ENCODE assay signal across 8 mouse cellular contexts in the genomic region with DNA sequence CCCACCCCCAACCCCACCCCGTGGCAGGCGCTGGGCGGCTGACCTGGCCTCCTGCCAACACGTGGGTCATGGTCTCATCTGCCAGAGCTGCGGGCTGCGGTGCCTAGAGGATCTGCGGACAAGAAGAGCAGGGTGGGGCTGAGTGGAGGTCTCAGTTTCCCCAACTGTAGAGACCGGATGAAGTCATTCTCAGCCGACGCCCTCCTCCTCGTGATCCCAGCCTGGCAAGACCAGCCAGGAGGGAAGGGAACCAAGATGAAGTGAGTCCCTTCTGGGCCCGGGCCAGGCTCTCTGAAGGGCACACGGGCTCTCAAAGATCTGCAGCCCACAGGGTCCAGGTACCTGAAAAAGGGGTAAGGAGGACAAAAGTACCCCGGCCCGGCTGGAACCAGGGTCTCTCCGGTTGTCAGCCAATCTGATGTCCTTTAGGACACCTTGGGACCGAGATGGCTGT. TPM values are rescaled to one million over a fixed set of nuclear protein-coding genes. Genes with fewer than 3 reads are reported as not detected.
DNase-seq lines count a peak whose midpoint lies in the region; ATAC-seq lines count a peak whose summit lies in the region.

No protein-coding gene starts in this region.

- H3K4me2 ChIP-seq in kidney, embryonic 15.5 days: peak overlapping the region; percentile 55

- intact Hi-C loops in heart, postnatal 14 days (cut with DNase I): no loop called here

- H3K9me3 ChIP-seq in kidney, embryonic 15.5 days (replicated peaks): no peaks in the 10 kb centered on the region

- whole genome bisulfite sequencing in kidney, embryonic 15.5 days: 11% methylated on average over 17 of the region's 17 CpGs

- H3K4me3 ChIP-seq in kidney, embryonic 15.5 days (replicated peaks): peak overlapping the region; percentile 31

- no peak for DNase-seq in kidney, postnatal 36 days
- DNase-seq in Muller cell, postnatal 12 days (ENCODE audit: inconsistent ontology term): peak; percentile 19
- DNase-seq in heart, postnatal 14 days: peak; percentile 47 to 50
- DNase-seq in lung, postnatal 36 days: peak; percentile 60
- no peak for DNase-seq in urinary bladder, postnatal 4 days (ENCODE audit: low spot score in 2 of 2)
- no peak for DNase-seq in embryo, embryonic 10 days (ENCODE audit: low spot score)
- DNase-seq in frontal cortex, postnatal 14 days (ENCODE audit: low spot score in 2 of 2): no peak

- peaks cover 100% of the 10 kb centered on the region for H3K27me3 ChIP-seq in kidney, embryonic 15.5 days

- H3K27ac ChIP-seq in kidney, embryonic 15.5 days: no peak overlapping the region

- peaks cover 51% of the 10 kb centered on the region for H3K4me1 ChIP-seq in kidney, embryonic 15.5 days

- H3K9ac ChIP-seq in kidney, embryonic 15.5 days: 0 out of 2 replicates have a peak overlapping the region, but pooled peaks have one; percentile 7

- H3K36me3 ChIP-seq in kidney, embryonic 15.5 days: no peaks in the 10 kb centered on the region

- ATAC-seq in kidney, embryonic 15.5 days (replicated peaks; ENCODE audit: low FRiP score): no peak

RNA-seq across cellular contexts. Expression of a gene that starts 0.7 kb away (rescaled TPM):
- 3.6 and 5.2 TPM in 2 replicates for polyA plus RNA-seq in kidney, embryonic 15.5 days (2015; fragmentation: Nextera tagmentation; extraction: Ambion mirVana)
- total RNA-seq in heart, postnatal 14 days (2021): 10 to 100 TPM; 43.8 to 44.5 TPM

RNA-seq across cellular contexts. Expression of a gene that starts 8.7 kb away (rescaled TPM):
- polyA plus RNA-seq in kidney, embryonic 15.5 days (2015; fragmentation: Nextera tagmentation; extraction: Ambion mirVana): 0.67 and 0.70 TPM in 2 replicates
- under 1 TPM; 0.12 to 0.22 TPM for total RNA-seq in heart, postnatal 14 days (2021)

RNA-seq across cellular contexts. Expression of a gene that starts 17.8 kb away (rescaled TPM):
- 8.4 and 10.5 TPM in 2 replicates for polyA plus RNA-seq in kidney, embryonic 15.5 days (2015; fragmentation: Nextera tagmentation; extraction: Ambion mirVana)
- 1 to 10 TPM; 2.0 to 2.6 TPM for total RNA-seq in heart, postnatal 14 days (2021)

RNA-seq across cellular contexts. Expression of a gene that starts 18.2 kb away (rescaled TPM):
- 5.8 and 9.1 TPM in 2 replicates for polyA plus RNA-seq in kidney, embryonic 15.5 days (2015; fragmentation: Nextera tagmentation; extraction: Ambion mirVana)
- total RNA-seq in heart, postnatal 14 days (2021): 1 to 10 TPM; 1.0 to 1.7 TPM

RNA-seq across cellular contexts. Expression of a gene that starts 27.2 kb away (rescaled TPM):
- 49.5 and 52.7 TPM in 2 replicates for polyA plus RNA-seq in kidney, embryonic 15.5 days (2015; fragmentation: Nextera tagmentation; extraction: Ambion mirVana)
- 10 to 100 TPM; 13.3 to 15.0 TPM for total RNA-seq in heart, postnatal 14 days (2021)

Comparison
In these comparisons a context has a peak if more than half of its experiments do, and no peak if none do; other contexts are left out.
1. DNase-seq: peak in Muller cell, postnatal 12 days (single experiment), heart, postnatal 14 days (2 of 2) and lung, postnatal 36 days (single experiment); none in kidney, postnatal 36 days (0 of 2), urinary bladder, postnatal 4 days (0 of 2), embryo, embryonic 10 days (single experiment) and frontal cortex, postnatal 14 days (0 of 2).